Mouse (Mus musculus) forebrain, embryonic 10.5 days (tissue): ENCODE results near the gene Nrxn2. TPM values are rescaled to one million over a fixed set of nuclear protein-coding genes. Genes with fewer than 3 reads are reported as not detected.
A peak's percentile ranks its signal among the peaks of the same experiment; 100 is the strongest.

Source experiments
- DNase-seq: peaks from one replicate; pipeline ENCODE4 v3.0.0-alpha.2; 2017; ENCODE audit warnings: low spot score; ENCODE audit errors: extremely low spot score
- H3K27ac ChIP-seq: fragments of 300-500 bp; sonication (generic); 2 replicates; pipeline ENCODE4 v1.5.1; 2016; ENCODE audit warnings: mild to moderate bottlenecking
- H3K27me3 ChIP-seq: fragments of 300-500 bp; sonication (generic); 2 replicates; pipeline ENCODE4 v1.6.1; 2016; ENCODE audit warnings: mild to moderate bottlenecking; ENCODE audit not compliant: poor library complexity, severe bottlenecking
- H3K36me3 ChIP-seq: fragments of 300-500 bp; sonication (generic); replicated peaks from 2 replicates; pipeline ENCODE4 v1.6.1; 2016; ENCODE audit warnings: mild to moderate bottlenecking, moderate library complexity
- H3K4me1 ChIP-seq: fragments of 300-500 bp; sonication (generic); 2 replicates; pipeline ENCODE4 v1.6.1; 2016
- H3K4me3 ChIP-seq: fragments of 300-500 bp; sonication (generic); 2 replicates; pipeline ENCODE4 v1.5.1; 2016; ENCODE audit warnings: mild to moderate bottlenecking, moderate library complexity
- H3K9me3 ChIP-seq: fragments of 300-500 bp; sonication (generic); 2 replicates; pipeline ENCODE4 v1.6.1; 2016; ENCODE audit warnings: mild to moderate bottlenecking, moderate library complexity
- WGBS: fragments of 180-500 bp; shearing (Covaris S2); methylation state at CpG from one replicate; pipeline ENCODE4 v1.1.7; 2016; 5-methylcytosine and 5-hydroxymethylcytosine counted together
- polyA plus RNA-seq: library from polyadenylated mRNA; unstranded; fragments of >200 nt; fragmentation: Nextera tagmentation; extraction: Ambion mirVana; gene quantifications from 2 replicates; pipeline ENCODE4 v1.2.1, GENCODE M21; 2016

The Nrxn2 gene
- polyA plus RNA-seq, 1 experiment from 2014 or later: 3.1 TPM

DNA sequence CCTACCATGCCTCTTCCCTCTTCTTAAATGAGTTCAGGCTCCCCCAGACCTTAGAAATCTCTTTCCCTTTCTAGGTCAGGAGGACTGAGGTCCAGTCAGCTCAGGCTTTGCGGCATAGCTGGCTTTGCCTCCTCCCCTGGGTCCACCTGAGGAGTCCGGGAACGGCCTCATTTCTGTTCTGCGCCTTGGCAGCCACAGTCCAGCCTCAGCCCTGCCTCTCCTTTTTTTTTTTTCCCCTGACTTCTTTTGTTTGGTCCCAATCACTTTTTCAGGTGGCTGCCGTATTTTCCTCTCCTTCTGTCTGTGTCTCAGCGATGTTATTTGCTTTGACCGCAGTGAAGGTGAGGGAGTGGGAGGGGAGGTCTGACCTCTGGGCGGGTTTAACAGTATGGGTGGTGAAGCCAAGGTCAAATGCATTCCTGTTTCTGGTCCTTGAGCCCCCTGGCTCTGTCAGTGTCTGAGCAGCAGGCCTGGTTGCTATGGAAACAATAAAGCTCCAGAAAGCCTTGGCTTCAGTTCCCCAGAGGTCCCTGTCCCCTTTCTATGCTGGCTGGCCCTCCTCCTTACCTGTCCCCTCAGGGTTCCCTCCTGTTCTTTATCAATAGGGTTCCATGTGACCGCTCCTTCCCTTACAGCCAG lies 34.3 kb downstream of the Nrxn2 start:
- 67% methylated on average over 9 of the region's 9 CpGs for WGBS
- peaks cover 47% of the 10 kb centered on the region for H3K27me3 ChIP-seq
- H3K9me3 ChIP-seq: no peaks in the 10 kb centered on the region
- H3K27ac ChIP-seq: peak overlapping the region; percentile 48; the same call in 1 of the 2 replicates
- no peaks in the 10 kb centered on the region for H3K36me3 ChIP-seq
- DNase-seq: no peak
- no peak overlapping the region for H3K4me3 ChIP-seq
- peaks cover 45% of the 10 kb centered on the region for H3K4me1 ChIP-seq

DNA sequence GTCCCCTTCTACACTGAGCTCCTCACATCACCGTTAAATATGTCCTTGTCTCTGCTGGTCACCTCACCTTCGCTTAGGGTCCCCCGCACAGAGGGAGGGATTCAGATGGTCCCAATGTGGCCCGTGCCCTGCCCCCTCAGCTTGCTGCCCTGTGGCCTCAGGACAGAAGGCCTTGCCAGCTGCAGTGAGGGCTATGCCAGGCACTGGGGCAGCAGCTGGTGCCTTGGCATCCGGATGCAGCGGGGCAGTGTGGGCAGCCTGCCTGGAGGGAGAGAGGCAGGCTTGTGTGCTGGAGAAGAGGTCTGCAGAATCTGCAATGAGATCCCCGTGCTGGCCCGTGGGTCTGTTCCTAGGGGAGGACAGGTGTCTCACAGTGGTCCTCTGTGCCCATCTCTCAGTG lies 34.8 kb downstream of the Nrxn2 start:
- H3K27me3 ChIP-seq: peaks cover 47% of the 10 kb centered on the region
- no peak overlapping the region for H3K4me3 ChIP-seq
- peaks cover 39% of the 10 kb centered on the region for H3K4me1 ChIP-seq
- H3K27ac ChIP-seq: 0 out of 2 replicates have a peak overlapping the region, but pooled peaks have one; percentile 51
- no peak for DNase-seq
- no peaks in the 10 kb centered on the region for H3K9me3 ChIP-seq
- H3K36me3 ChIP-seq: no peaks in the 10 kb centered on the region
- 83% methylated on average over 8 of the region's 8 CpGs for WGBS

DNA sequence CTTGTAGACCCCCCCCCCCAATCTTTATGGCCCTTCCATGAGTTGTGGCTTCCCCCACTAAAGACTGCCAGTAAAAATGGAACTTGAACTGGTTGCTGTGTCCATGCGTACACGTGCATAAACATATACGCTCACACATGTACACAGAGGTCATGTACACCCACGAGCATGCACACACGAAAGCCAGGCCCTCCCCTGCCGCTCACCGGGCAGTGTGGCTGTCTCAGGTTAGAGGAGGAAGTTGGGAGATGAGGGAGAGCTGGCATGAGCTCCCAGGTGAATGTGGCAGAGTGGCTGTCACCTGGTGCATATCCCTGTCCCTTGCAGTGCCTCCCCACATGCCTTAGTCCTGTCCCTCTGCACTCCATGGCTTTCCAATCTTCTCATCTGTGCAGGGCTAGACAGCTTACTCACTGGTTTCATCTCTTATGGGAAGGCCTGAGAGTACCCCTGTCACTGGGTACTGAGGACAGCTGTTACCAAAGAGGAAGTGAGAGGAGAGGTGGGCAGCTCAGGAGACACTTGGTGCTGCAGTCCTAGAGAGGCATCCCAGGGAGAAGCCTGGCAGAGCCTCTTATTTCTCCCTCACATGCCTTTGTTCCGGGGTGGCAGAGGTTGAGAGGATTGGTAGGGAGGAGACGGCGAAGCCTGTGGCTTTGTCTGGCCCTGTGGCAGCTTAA lies 35.6 kb downstream of the Nrxn2 start:
- Histone ChIP-seq H3K27ac (0 out of 2 replicates have a peak overlapping the region, but pooled peaks have one; percentile 13), H3K9me3 (no peaks in the 10 kb centered on the region), H3K4me1 (peaks cover 31% of the 10 kb centered on the region), H3K36me3 (no peaks in the 10 kb centered on the region), H3K27me3 (peaks cover 43% of the 10 kb centered on the region), H3K4me3 (no peak overlapping the region)
- DNase-seq: no peak
- WGBS: 69% methylated on average over 10 of the region's 10 CpGs

DNA sequence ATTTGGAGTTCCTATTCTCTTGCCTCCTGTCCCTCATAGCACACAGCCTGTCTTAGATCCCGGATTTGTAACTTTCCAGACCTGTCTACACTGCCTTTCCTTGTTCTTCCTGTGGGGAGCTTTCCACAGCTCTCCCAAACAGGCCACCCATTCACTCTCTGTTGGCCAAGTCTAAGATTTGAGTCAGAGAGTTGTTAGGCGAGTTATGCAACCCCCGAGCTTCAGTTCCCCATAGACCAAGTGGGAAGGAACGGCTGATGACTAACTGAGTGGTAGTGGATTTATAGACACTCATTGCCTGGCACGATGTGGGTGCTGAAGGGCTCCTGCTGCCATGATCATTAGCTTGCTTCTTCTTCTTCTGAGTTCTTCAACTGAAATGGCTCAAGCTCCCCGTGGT lies 41.0 kb downstream of the Nrxn2 start:
- no peak overlapping the region for H3K27ac ChIP-seq
- H3K27me3 ChIP-seq: peaks cover 28% of the 10 kb centered on the region
- H3K4me1 ChIP-seq: peaks cover 25% of the 10 kb centered on the region
- no peaks in the 10 kb centered on the region for H3K36me3 ChIP-seq
- WGBS: 91% methylated on average over 6 of the region's 6 CpGs
- H3K4me3 ChIP-seq: no peak overlapping the region
- no peaks in the 10 kb centered on the region for H3K9me3 ChIP-seq
- no peak for DNase-seq

DNA sequence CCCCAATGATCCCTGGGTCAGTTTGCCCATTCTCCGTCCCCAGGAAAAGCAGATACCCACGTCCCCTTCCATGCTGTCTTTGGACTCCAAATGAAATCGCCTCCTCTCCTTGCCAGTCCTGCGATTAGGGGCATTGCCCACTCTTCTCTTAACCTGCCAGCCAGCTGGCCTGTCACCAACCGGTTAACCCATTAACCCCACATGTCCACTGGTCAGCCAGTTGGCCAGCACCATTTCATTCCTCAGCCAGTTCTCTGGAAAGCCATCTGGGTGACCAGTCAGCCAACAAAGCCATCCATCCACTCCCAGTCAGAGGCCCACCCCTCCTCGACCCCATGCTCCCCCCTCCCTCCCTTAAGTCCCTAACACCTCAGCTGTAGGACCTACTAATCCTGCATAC lies 44.3 kb downstream of the Nrxn2 start:
- WGBS: 45% methylated on average over 6 of the region's 6 CpGs
- Histone ChIP-seq H3K9me3 (peaks cover 6% of the 10 kb centered on the region), H3K27me3 (peaks cover 14% of the 10 kb centered on the region), H3K36me3 (no peaks in the 10 kb centered on the region), H3K4me1 (peaks cover 34% of the 10 kb centered on the region), H3K4me3 (no peak overlapping the region), H3K27ac (no peak overlapping the region)
- no peak for DNase-seq

DNA sequence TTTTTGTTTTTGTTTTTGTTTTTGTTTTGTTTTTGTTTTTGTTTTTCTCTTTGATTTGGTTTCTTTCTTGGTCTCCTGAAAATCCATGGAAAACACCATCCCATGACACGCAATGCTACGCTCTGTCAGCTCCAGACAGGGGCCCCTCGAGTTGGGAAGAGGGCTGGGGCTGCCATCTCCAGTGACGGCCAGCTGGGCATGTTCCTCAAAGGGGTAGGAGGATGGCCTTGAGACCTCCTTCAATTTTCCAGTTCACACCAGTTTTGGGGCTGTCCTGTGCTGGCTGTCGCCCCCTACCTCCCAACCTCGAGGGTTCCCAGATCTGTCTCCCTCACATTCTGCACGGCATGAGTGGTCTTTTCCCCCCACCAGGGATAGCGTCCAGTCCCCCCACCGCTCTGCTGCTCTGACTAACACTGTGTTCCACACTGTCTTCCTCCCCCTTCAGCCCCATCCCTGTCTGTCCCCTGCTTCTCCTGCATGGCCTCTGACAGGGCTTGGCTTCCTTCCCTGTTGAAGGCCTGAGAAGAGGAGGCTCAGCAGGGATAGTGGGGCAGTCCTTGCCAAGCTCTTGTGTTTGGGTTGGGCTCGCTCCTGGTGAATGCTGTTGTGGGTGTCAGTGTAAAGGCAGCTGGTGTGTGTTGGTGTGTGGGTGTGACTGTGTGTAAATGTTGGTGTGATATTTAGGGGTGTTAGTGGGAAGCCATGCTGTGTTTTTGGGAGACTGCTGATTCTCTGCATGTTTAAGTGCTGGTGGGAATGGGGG lies 46.0 kb downstream of the Nrxn2 start:
- WGBS: 45% methylated on average over 10 of the region's 10 CpGs
- Histone ChIP-seq H3K4me3 (no peak overlapping the region), H3K9me3 (peaks cover 6% of the 10 kb centered on the region), H3K4me1 (peaks cover 45% of the 10 kb centered on the region), H3K27me3 (peaks cover 14% of the 10 kb centered on the region), H3K36me3 (no peaks in the 10 kb centered on the region), H3K27ac (peak overlapping the region; percentile 32; the same call in 1 of the 2 replicates)
- no peak for DNase-seq

DNA sequence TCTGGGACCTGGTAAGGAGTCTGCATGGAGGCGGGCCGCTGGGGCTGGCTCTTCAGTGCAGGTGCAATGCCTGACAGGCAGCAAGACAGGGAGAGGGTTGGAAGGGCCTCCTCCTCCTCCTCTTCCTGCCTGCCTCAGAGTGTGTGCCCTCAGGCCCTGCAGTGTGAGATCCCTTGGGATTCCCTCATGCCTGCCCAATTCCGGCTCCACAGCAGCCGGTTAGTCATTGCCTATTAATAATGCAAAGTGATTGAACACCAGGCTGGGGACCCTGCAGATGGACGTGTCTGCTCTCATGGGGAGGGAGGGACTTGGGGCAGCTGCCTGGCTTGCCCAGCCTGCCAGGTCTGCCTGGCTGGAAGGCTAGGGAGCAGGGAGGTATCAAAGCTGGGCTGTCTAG lies 46.6 kb downstream of the Nrxn2 start:
- 57% methylated on average over 5 of the region's 5 CpGs for WGBS
- H3K4me1 ChIP-seq: peaks cover 50% of the 10 kb centered on the region
- peak overlapping the region; percentile 32; the same call in 1 of the 2 replicates for H3K27ac ChIP-seq

DNA sequence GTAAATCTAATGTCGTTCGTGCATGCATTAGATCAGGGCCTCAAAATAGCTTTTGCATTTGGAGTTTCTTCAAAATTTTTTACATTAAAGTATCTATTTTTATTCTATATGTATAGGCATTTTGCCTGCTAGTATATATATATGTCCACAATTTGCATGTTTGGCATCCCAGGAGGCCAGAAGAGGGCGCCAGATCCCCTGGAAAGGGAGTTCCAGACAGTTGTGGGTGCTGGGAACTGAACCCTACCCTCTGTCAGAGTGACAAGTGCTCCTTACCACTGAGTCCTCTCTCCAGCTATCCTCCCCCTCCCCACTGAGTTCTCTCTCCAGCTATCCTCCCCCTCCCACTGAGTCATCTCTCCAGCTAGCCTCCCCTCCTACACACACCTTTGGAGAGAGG lies 48.4 kb downstream of the Nrxn2 start:
- WGBS: 90% methylated on average over 3 of the region's 3 CpGs

More for the DNA sequence above, 46.6 kb downstream of the Nrxn2 start:
- Histone ChIP-seq H3K4me3 (no peak overlapping the region), H3K36me3 (no peaks in the 10 kb centered on the region), H3K9me3 (peaks cover 6% of the 10 kb centered on the region), H3K27me3 (peaks cover 14% of the 10 kb centered on the region)
- no peak for DNase-seq

DNA sequence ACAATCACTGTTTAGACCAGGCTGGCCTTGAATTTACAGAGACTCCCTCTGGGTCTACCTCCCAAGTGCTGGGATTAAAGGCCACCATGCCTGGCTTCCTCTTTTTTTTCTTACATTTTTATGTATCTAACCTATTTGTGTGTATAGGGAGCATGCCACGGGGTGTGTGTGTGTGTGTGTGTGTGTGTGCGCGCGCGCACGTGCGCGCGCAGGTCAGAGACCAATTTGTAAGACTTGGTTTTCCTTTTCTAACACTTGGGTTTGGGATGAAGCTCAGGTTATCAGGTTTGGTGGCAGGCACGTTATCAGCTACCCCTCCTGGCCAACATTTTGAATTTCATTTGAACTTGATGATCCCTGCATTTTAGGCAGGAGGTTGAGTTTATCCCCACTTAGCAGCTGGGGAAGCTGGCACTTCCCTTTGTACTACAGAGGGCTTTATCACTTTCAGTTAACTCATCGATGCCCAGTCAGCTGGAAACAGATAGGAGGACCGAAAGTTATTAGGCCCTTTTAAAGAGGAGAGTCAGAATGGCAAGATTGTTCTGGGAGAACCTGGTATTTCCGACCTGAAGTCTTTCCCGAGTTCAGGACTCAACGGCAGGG lies 48.9 kb downstream of the Nrxn2 start:
- 89% methylated on average over 15 of the region's 15 CpGs for WGBS
- Histone ChIP-seq H3K9me3 (peaks cover 6% of the 10 kb centered on the region), H3K27ac (no peak overlapping the region), H3K4me1 (peaks cover 49% of the 10 kb centered on the region), H3K36me3 (no peaks in the 10 kb centered on the region), H3K27me3 (peaks cover 9% of the 10 kb centered on the region), H3K4me3 (no peak overlapping the region)
- no peak for DNase-seq

More for the DNA sequence above, 48.4 kb downstream of the Nrxn2 start:
- H3K36me3 ChIP-seq: no peaks in the 10 kb centered on the region
- no peak for DNase-seq
- H3K9me3 ChIP-seq: peaks cover 6% of the 10 kb centered on the region
- H3K27me3 ChIP-seq: peaks cover 14% of the 10 kb centered on the region
- H3K4me1 ChIP-seq: peaks cover 50% of the 10 kb centered on the region
- no peak overlapping the region for H3K27ac ChIP-seq
- no peak overlapping the region for H3K4me3 ChIP-seq

DNA sequence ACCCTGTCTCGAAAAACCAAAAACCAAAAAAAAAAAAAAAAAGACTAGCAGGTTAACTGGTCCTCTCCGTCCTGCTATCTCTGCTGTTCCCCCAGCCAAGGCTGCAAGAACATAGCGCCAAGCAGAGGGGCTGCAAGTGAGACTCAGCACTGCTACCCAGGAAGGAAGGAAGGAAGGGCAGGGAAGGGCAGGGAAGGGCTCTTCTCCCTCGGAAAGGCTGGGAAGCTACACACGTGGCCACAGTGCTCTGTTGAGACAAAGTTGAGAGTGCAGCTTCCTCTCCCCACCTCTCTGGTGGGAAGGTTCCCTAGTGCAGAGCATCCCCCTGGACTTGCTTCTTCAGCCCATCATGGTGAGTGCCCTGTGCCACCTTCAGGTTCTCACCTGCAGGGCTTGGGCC lies 53.1 kb downstream of the Nrxn2 start:
- 81% methylated on average over 5 of the region's 5 CpGs for WGBS
- Histone ChIP-seq H3K27ac (no peak overlapping the region), H3K27me3 (no peaks in the 10 kb centered on the region), H3K4me1 (peaks cover 36% of the 10 kb centered on the region), H3K36me3 (no peaks in the 10 kb centered on the region), H3K4me3 (no peak overlapping the region), H3K9me3 (peaks cover 6% of the 10 kb centered on the region)
- DNase-seq: no peak

DNA sequence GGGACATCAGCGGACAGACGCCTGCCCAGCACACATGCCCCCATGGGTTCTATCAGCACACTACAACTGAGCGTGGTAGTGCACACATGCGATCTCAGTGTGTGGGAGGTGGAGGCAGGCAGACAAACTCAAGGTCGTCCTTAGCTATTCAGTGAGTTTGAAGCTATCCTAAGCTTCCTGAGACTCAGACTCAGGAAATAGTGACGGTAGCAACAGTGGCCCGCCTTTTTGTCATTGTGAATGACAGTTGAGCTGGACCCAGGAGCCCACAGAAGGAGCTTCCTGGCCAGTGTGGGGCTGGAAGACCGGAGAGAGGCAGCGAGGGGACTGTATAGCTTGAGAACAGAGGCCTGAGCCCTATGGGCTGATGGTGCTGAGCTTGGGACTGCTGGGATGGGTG lies 54.3 kb downstream of the Nrxn2 start:
- H3K27ac ChIP-seq: no peak overlapping the region
- DNase-seq: no peak
- no peak overlapping the region for H3K4me3 ChIP-seq
- 93% methylated on average over 9 of the region's 9 CpGs for WGBS
- H3K27me3 ChIP-seq: no peaks in the 10 kb centered on the region
- peaks cover 35% of the 10 kb centered on the region for H3K4me1 ChIP-seq
- H3K9me3 ChIP-seq: no peaks in the 10 kb centered on the region
- H3K36me3 ChIP-seq: no peaks in the 10 kb centered on the region

DNA sequence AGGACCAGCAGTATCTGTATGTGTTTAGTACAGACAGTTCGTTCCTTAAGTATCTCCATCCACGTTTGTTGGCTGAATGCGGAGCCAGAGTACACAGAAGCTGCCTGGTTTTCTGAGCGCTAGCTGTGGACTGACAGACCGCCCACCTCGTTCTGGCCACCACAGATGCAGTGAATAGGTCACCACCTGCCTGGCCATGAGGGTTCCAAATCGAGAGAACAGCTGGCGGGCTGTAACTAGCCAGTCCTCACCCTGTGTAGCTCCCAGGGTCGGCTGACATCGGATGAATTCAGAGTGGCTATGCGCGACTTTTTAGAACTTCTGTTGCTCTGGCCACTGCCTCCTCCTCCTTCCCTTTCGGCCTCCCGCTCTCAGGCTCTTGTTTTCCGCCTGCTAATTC lies 56.2 kb downstream of the Nrxn2 start:
- Histone ChIP-seq H3K27ac (0 out of 2 replicates have a peak overlapping the region, but pooled peaks have one; percentile 51), H3K4me3 (no peak overlapping the region), H3K36me3 (no peaks in the 10 kb centered on the region), H3K27me3 (no peaks in the 10 kb centered on the region), H3K4me1 (peaks cover 26% of the 10 kb centered on the region), H3K9me3 (no peaks in the 10 kb centered on the region)
- 50% methylated on average over 15 of the region's 15 CpGs for WGBS
- DNase-seq: no peak
